Comparison of ENCODE assay signal across 17 mouse cellular contexts in the genomic region with DNA sequence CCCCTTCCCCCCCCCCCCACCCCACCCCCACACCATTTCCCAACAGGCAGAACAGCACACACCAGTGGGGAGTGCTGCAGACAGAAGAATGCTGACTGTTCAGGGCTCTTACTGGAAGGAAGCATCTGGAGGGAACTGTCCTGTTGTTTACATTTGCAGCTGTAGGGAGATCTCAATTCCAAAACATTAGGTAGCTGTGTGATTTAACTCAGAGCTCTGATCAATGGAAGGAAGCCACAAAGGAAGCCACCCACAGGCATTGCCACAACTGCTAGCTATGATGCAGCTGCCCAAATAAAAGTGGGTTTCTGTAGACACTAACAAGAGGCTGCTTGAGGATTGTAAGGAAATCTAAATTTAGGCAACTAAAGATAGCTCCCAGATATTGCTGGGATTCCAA.
DNase-seq lines count a peak whose midpoint lies in the region; ATAC-seq and TF ChIP-seq lines count a peak whose summit lies in the region.
"Had no signal": no experiment of that assay in that cellular context is flagged by ENCODE, and none has a peak within 500 bp of the region (broad histone marks: within the 10 kb centered on the region; RNA-seq: fewer than 3 reads in every experiment).

No protein-coding gene starts in this region.

- peak; percentile 27 for DNase-seq in heart, adult 8-10 months (ENCODE audit: low spot score)
- no peak for DNase-seq in heart, postnatal 4 days
- DNase-seq in left cerebral cortex, postnatal 14 days (ENCODE audit: low spot score in 2 of 2): peak; percentile 22 to 25
- no peak for DNase-seq in left cerebral cortex, postnatal 36 days (ENCODE audit: low spot score in 2 of 2)
- DNase-seq in brain, adult 2 months (ENCODE audit: low read depth, low spot score): peak; percentile 78
- DNase-seq in adrenal gland, adult 18-20 months (ENCODE audit: low spot score in 2 of 2): no peak
- DNase-seq in hindbrain, postnatal 0 days (ENCODE audit: low spot score): no peak
- DNase-seq: adrenal gland, adult 8-10 months; cerebellum, adult 9-10 months; kidney, adult 9 months; layer of hippocampus, postnatal 36 days; retina, postnatal 1 day; thymus, postnatal 36 days had no signal

- H3K4me2 ChIP-seq in lung, embryonic 16.5 days (ENCODE audit: low read depth, low read length): no peak overlapping the region
- H3K4me2 ChIP-seq in hindbrain, postnatal 0 days (ENCODE audit: low read depth, low read length): no peak overlapping the region
- H3K4me2 ChIP-seq: hindbrain, embryonic 14.5 days; midbrain, embryonic 11.5 days had no signal

- intact Hi-C loops in left cerebral cortex, postnatal 14 days (cut with DNase I): no loop called here
- intact Hi-C loops in left cerebral cortex, postnatal 36 days (cut with DNase I): no loop called here

- no peaks in the 10 kb centered on the region for H3K36me3 ChIP-seq in lung, embryonic 16.5 days (ENCODE audit: control insufficient read depth, insufficient read depth, low read length)
- H3K36me3 ChIP-seq in hindbrain, postnatal 0 days (ENCODE audit: insufficient read depth, low read length): no peaks in the 10 kb centered on the region
- H3K36me3 ChIP-seq: G1E had no signal

- no peaks in the 10 kb centered on the region for H3K4me1 ChIP-seq in lung, embryonic 16.5 days (replicated peaks; ENCODE audit: control insufficient read depth, insufficient read depth, low read length)
- H3K4me1 ChIP-seq in hindbrain, postnatal 0 days (ENCODE audit: insufficient read depth, low read length): no peaks in the 10 kb centered on the region

- ATAC-seq in lung, embryonic 16.5 days (ENCODE audit: low read depth): peak; percentile 90
- no peak for ATAC-seq in hindbrain, postnatal 0 days

- H3K27ac ChIP-seq in lung, embryonic 16.5 days (ENCODE audit: low read length): no peak overlapping the region
- H3K27ac ChIP-seq in hindbrain, postnatal 0 days: no peak overlapping the region
- H3K27ac ChIP-seq: hindbrain, embryonic 14.5 days had no signal

- TF ChIP-seq CTCF in hindbrain, postnatal 0 days (IDR thresholded peaks at IDR 0.05; ENCODE audit: low read depth): no peak

- no peak overlapping the region for H3K4me3 ChIP-seq in lung, embryonic 16.5 days (ENCODE audit: low read length)
- H3K4me3 ChIP-seq in hindbrain, postnatal 0 days (ENCODE audit: low read length): no peak overlapping the region

- H3K9me3 ChIP-seq in lung, embryonic 16.5 days (ENCODE audit: control insufficient read depth, low read length): no peaks in the 10 kb centered on the region
- no peaks in the 10 kb centered on the region for H3K9me3 ChIP-seq in hindbrain, postnatal 0 days (ENCODE audit: low read length)

- no peak overlapping the region for H3K9ac ChIP-seq in lung, embryonic 16.5 days (ENCODE audit: low read length)
- no peak overlapping the region for H3K9ac ChIP-seq in hindbrain, postnatal 0 days (replicated peaks; ENCODE audit: low read length)
- H3K9ac ChIP-seq: hindbrain, embryonic 14.5 days had no signal

- no peaks in the 10 kb centered on the region for H3K27me3 ChIP-seq in lung, embryonic 16.5 days (ENCODE audit: control insufficient read depth, insufficient read depth, low read depth, low read length)
- H3K27me3 ChIP-seq in hindbrain, postnatal 0 days (ENCODE audit: insufficient read depth, low read length): no peaks in the 10 kb centered on the region

Comparison
In these comparisons a context has a peak if more than half of its experiments do, and no peak if none do; other contexts are left out.
1. DNase-seq: peak in heart, adult 8-10 months (single experiment), left cerebral cortex, postnatal 14 days (2 of 2) and brain, adult 2 months (single experiment); none in heart, postnatal 4 days (single experiment), left cerebral cortex, postnatal 36 days (0 of 2), adrenal gland, adult 18-20 months (0 of 2) and hindbrain, postnatal 0 days (single experiment).